Mouse (Mus musculus) heart, embryonic 12.5 days (tissue): ENCODE results near the gene Wscd2. TPM values are rescaled to one million over a fixed set of nuclear protein-coding genes. Genes with fewer than 3 reads are reported as not detected.
A peak's percentile ranks its signal among the peaks of the same experiment; 100 is the strongest.

ENCODE experiments used
- ATAC-seq: fragments of 200-750 bp; cut with Nextera tagmentation; 2 replicates; pipeline ENCODE4 v1.8.0; 2017; ENCODE audit warnings: moderate TSS enrichment, moderate library complexity; ENCODE audit not compliant: insufficient number of reproducible peaks, low FRiP score
- H3K27ac ChIP-seq: fragments of 300-500 bp; sonication (generic); 2 replicates; pipeline ENCODE4 v1.5.1; 2016; ENCODE audit warnings: mild to moderate bottlenecking, moderate library complexity; ENCODE audit not compliant: poor library complexity, severe bottlenecking
- H3K27me3 ChIP-seq: fragments of 300-500 bp; sonication (generic); replicated peaks from 2 replicates; pipeline ENCODE4 v1.6.1; 2016; ENCODE audit warnings: mild to moderate bottlenecking, moderate library complexity
- H3K36me3 ChIP-seq: fragments of 300-500 bp; sonication (generic); 2 replicates; pipeline ENCODE4 v1.6.1; 2016; ENCODE audit warnings: mild to moderate bottlenecking, moderate library complexity
- H3K4me1 ChIP-seq: fragments of 300-500 bp; sonication (generic); replicated peaks from 2 replicates; pipeline ENCODE4 v1.6.1; 2016; ENCODE audit warnings: mild to moderate bottlenecking
- H3K4me2 ChIP-seq: fragments of 300-500 bp; sonication (generic); 2 replicates; pipeline ENCODE4 v1.6.1; 2016; ENCODE audit warnings: mild to moderate bottlenecking, moderate library complexity
- H3K4me3 ChIP-seq: fragments of 300-500 bp; sonication (generic); 2 replicates; pipeline ENCODE4 v1.5.1; 2016; ENCODE audit warnings: mild to moderate bottlenecking
- H3K9ac ChIP-seq: fragments of 300-500 bp; sonication (generic); 2 replicates; pipeline ENCODE4 v1.6.1; 2016; ENCODE audit warnings: mild to moderate bottlenecking, moderate library complexity
- H3K9me3 ChIP-seq: fragments of 300-500 bp; sonication (generic); replicated peaks from 2 replicates; pipeline ENCODE4 v1.6.1; 2016; ENCODE audit warnings: mild to moderate bottlenecking, moderate library complexity
- WGBS: fragments of 180-500 bp; shearing (Covaris S2); methylation state at CpG from one replicate; pipeline ENCODE4 v1.1.7; 2016; 5-methylcytosine and 5-hydroxymethylcytosine counted together
- polyA plus RNA-seq: library from polyadenylated mRNA; unstranded; fragments of >200 nt; fragmentation: Nextera tagmentation; extraction: Ambion mirVana; gene quantifications from 2 replicates; pipeline ENCODE4 v1.2.1, GENCODE M21; 2016

Wscd2 gene
- polyA plus RNA-seq, 1 experiment from 2014 or later: 5.4 TPM

DNA sequence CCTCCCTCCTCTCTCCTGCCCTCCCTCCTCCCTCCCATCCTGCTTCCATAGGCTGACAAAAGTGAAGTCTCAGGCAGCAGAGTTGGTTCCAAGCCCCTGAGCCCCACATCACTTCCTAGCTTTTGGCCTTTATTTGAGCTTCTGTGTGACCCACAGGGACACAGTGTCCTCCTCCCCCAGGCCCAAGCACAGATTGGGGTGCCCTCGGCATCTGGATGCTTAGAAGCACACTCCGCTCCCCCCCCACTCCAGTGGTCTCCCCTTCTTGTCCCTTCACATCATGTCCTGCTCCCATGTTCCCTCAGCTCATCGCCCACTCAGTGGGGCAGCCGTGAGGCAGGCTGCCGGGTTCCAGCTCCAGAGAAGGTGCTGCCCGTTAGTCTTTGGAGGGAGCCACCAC, 121.0 kb downstream of the Wscd2 start:
- H3K9ac ChIP-seq: no peak overlapping the region
- 83% methylated on average over 6 of the region's 6 CpGs for WGBS
- H3K4me2 ChIP-seq: no peak overlapping the region
- no peak overlapping the region for H3K4me3 ChIP-seq
- no peaks in the 10 kb centered on the region for H3K9me3 ChIP-seq
- H3K36me3 ChIP-seq: no peaks in the 10 kb centered on the region; the same call in 1 of the 2 replicates
- peaks cover 16% of the 10 kb centered on the region for H3K4me1 ChIP-seq
- no peak for ATAC-seq
- no peak overlapping the region for H3K27ac ChIP-seq
- peaks cover 22% of the 10 kb centered on the region for H3K27me3 ChIP-seq

DNA sequence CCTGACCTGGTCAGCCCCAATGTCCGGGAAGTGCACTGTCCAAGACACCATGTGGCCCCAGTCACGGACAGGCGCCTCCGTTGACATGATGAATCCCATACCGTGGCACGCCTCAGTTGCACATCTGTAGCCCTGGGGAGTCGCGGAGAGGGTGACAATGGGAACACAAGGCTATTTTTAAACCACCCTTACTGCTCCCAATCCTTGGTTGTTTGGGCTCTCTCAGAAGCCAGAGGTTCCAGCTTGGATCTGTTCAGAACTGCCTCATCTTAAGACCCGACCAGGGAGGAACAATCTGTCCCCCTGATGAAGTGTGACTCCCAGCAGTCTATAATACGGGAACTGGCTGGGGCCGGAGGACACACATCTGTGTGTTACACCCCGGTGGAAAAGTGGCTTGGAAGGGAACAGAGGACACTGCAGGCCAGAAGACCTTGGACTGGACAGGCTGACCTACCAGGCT, 121.7 kb downstream of the Wscd2 start:
- Histone ChIP-seq H3K9me3 (no peaks in the 10 kb centered on the region), H3K4me3 (no peak overlapping the region), H3K4me2 (no peak overlapping the region), H3K9ac (no peak overlapping the region), H3K27me3 (peaks cover 23% of the 10 kb centered on the region), H3K27ac (no peak overlapping the region), H3K4me1 (peaks cover 16% of the 10 kb centered on the region), H3K36me3 (no peaks in the 10 kb centered on the region; the same call in 1 of the 2 replicates)
- no peak for ATAC-seq
- 57% methylated on average over 12 of the region's 12 CpGs for WGBS

DNA sequence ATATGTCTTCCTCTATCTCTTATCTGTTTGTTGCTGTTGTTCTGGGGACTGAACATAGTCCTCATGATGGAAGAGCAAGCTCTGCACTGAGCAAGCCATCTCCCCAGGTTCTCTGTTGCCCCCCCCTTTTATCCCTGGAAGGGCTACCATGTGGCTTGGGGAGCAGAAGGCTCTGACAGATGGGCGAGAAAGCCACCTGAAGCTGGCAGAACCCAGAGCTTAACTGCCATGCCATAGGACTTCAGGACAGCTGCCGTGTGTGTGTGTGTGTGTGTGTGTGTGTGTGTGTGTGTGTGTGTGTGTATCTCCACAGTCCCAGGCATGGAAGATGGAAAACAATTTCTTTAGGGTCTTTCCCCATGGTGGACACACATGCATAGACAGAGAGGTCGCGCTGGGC, 128.6 kb downstream of the Wscd2 start:
- H3K27me3 ChIP-seq: 0 out of 2 replicates have a peak, but pooled peaks cover 7% of the 10 kb centered on the region
- no peaks in the 10 kb centered on the region for H3K9me3 ChIP-seq
- H3K9ac ChIP-seq: no peak overlapping the region
- WGBS: 86% methylated on average over 4 of the region's 4 CpGs
- no peaks in the 10 kb centered on the region; the same call in 1 of the 2 replicates for H3K36me3 ChIP-seq
- no peak overlapping the region for H3K4me3 ChIP-seq
- no peak overlapping the region for H3K27ac ChIP-seq
- ATAC-seq: no peak
- no peak overlapping the region for H3K4me2 ChIP-seq
- H3K4me1 ChIP-seq: peaks cover 12% of the 10 kb centered on the region; the same call in 1 of the 2 replicates

DNA sequence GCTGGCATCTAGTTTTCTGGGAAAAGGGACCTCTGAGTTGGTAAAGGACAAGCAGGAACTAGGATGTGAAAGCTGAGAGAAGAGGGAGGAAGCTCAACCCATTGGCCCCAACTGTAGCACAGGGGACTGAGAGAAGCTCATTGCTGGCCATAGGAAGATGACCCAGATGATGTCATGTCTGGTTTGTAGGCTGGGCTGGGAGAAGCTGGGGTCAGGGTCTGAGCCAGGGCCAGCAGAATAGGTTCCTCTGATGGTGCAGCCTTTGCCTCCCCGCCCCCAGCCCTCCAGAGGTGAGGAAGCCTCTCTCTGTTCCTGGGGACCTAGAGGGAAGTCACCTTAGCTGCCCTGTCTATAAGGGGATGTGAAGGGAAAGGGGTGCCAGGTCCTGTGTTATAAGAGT, 129.0 kb downstream of the Wscd2 start:
- Histone ChIP-seq H3K4me3 (no peak overlapping the region), H3K27ac (no peak overlapping the region), H3K9ac (no peak overlapping the region), H3K4me2 (no peak overlapping the region), H3K27me3 (0 out of 2 replicates have a peak, but pooled peaks cover 11% of the 10 kb centered on the region), H3K4me1 (peaks cover 12% of the 10 kb centered on the region; the same call in 1 of the 2 replicates), H3K36me3 (no peaks in the 10 kb centered on the region; the same call in 1 of the 2 replicates), H3K9me3 (peaks cover under 1% of the 10 kb centered on the region; the same call in 1 of the 2 replicates)
- no peak for ATAC-seq
- 76% methylated on average over 1 of the region's 1 CpGs for whole genome bisulfite sequencing

- Histone ChIP-seq H3K4me2 (no peak overlapping the region), H3K9me3 (peaks cover 6% of the 10 kb centered on the region; the same call in 1 of the 2 replicates), H3K4me1 (peaks cover 12% of the 10 kb centered on the region; the same call in 1 of the 2 replicates), H3K27ac (no peak overlapping the region), H3K27me3 (0 out of 2 replicates have a peak, but pooled peaks cover 18% of the 10 kb centered on the region), H3K4me3 (no peak overlapping the region), H3K36me3 (no peaks in the 10 kb centered on the region), H3K9ac (no peak overlapping the region)
- no peak for ATAC-seq
- WGBS: 67% methylated on average over 16 of the region's 16 CpGs
These were observed 130.1 kb downstream of the Wscd2 start for GRCm38 (mm10) chr5:113620130-113620716.

GRCm38 (mm10) chr5:113620999-113621398, 130.9 kb downstream of the Wscd2 start:
- H3K4me2 ChIP-seq: no peak overlapping the region
- ATAC-seq: no peak
- 46% methylated on average over 7 of the region's 7 CpGs for WGBS

DNA sequence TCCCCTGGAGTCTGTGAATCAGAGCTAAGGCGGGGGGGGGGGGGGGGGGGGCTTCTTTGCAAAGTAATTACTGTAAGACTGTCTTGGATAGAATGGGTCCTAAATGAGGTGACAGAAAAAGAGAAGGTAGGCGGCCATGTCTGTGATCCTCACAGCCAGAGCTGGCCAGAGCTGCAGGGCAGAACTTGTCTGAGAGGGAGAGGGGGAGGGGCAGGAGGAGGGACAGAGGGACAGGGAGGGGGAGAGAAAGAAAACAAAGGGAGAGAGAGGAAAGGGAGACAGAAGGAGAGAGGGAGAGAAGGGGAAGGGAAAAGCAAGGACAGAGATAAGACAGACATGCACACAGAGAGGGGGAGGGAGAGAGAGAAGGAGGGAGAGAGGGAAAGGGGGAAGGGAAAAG, 132.9 kb downstream of the Wscd2 start:
- no peak overlapping the region for H3K9ac ChIP-seq
- H3K27ac ChIP-seq: no peak overlapping the region
- H3K4me3 ChIP-seq: no peak overlapping the region
- peaks cover 32% of the 10 kb centered on the region for H3K4me1 ChIP-seq
- no peaks in the 10 kb centered on the region for H3K36me3 ChIP-seq
- WGBS: 17% methylated on average over 2 of the region's 2 CpGs
- ATAC-seq: no peak
- 0 out of 2 replicates have a peak, but pooled peaks cover 20% of the 10 kb centered on the region for H3K27me3 ChIP-seq
- H3K9me3 ChIP-seq: peaks cover 6% of the 10 kb centered on the region; the same call in 1 of the 2 replicates
- H3K4me2 ChIP-seq: no peak overlapping the region

More at GRCm38 (mm10) chr5:113620999-113621398, 130.9 kb downstream of the Wscd2 start:
- no peak overlapping the region for H3K27ac ChIP-seq
- H3K4me3 ChIP-seq: no peak overlapping the region
- H3K36me3 ChIP-seq: no peaks in the 10 kb centered on the region
- H3K4me1 ChIP-seq: peaks cover 12% of the 10 kb centered on the region; the same call in 1 of the 2 replicates
- H3K9me3 ChIP-seq: peaks cover 6% of the 10 kb centered on the region; the same call in 1 of the 2 replicates
- H3K9ac ChIP-seq: no peak overlapping the region
- 0 out of 2 replicates have a peak, but pooled peaks cover 23% of the 10 kb centered on the region for H3K27me3 ChIP-seq

GRCm38 (mm10) chr5:113625068-113625467, 134.9 kb downstream of the Wscd2 start:
- 85% methylated on average over 4 of the region's 4 CpGs for WGBS
- peaks cover 43% of the 10 kb centered on the region for H3K4me1 ChIP-seq
- H3K27ac ChIP-seq: no peak overlapping the region
- H3K27me3 ChIP-seq: peaks cover 16% of the 10 kb centered on the region; the same call in 1 of the 2 replicates
- H3K36me3 ChIP-seq: no peaks in the 10 kb centered on the region
- H3K4me2 ChIP-seq: no peak overlapping the region
- ATAC-seq: no peak
- H3K9ac ChIP-seq: no peak overlapping the region
- no peak overlapping the region for H3K4me3 ChIP-seq
- H3K9me3 ChIP-seq: peaks cover 6% of the 10 kb centered on the region; the same call in 1 of the 2 replicates

DNA sequence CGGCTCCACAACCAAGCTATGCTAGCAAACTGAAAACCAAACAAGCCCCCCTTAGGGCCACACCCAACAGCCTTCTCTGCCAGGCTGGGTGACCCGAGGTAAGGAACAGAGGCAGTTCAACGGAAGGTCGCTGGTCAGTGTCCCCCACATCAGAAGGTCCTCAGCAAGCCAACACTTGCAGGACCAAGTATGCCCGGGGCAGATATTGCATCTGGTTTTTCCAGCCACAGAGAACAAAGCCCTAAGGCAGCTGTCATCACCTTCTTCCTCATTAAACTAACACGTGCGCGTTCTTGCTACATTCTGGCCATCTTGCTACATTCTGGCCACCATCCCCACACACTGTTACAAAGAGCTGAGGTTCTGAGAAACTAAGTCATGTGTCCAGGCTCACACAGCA, 136.2 kb downstream of the Wscd2 start:
- H3K9ac ChIP-seq: no peak overlapping the region
- peaks cover 16% of the 10 kb centered on the region; the same call in 1 of the 2 replicates for H3K27me3 ChIP-seq
- H3K9me3 ChIP-seq: peaks cover 6% of the 10 kb centered on the region; the same call in 1 of the 2 replicates
- H3K4me1 ChIP-seq: peaks cover 48% of the 10 kb centered on the region
- H3K4me3 ChIP-seq: no peak overlapping the region
- no peak overlapping the region for H3K27ac ChIP-seq
- no peak overlapping the region for H3K4me2 ChIP-seq
- ATAC-seq: no peak
- no peaks in the 10 kb centered on the region for H3K36me3 ChIP-seq
- 43% methylated on average over 8 of the region's 8 CpGs for WGBS

DNA sequence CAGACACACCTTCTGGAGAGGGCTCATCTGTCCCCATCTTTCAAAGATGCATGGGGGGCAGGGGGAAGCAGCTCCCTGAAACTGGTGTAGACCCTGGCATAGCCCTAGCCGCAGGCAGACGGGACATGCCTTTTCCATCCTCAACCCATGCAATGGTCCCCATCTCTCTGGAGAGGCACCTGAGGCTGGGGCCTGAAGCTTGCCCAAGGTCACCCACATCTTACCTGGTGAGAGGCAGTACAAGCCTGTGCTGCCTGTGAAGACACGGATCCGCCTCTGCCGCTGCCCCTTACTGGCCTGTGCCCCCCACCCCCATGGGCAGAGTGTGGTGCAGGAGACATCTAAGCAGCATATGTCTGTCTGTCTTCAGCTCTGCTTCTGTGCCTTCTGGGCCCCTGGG, 136.9 kb downstream of the Wscd2 start:
- 65% methylated on average over 5 of the region's 5 CpGs for WGBS
- Histone ChIP-seq H3K9me3 (peaks cover 6% of the 10 kb centered on the region; the same call in 1 of the 2 replicates), H3K4me2 (no peak overlapping the region), H3K4me3 (no peak overlapping the region), H3K4me1 (peaks cover 48% of the 10 kb centered on the region), H3K27ac (no peak overlapping the region), H3K27me3 (peaks cover 21% of the 10 kb centered on the region), H3K36me3 (no peaks in the 10 kb centered on the region), H3K9ac (no peak overlapping the region)
- no peak for ATAC-seq

GRCm38 (mm10) chr5:113627820-113628437, 137.8 kb downstream of the Wscd2 start:
- Histone ChIP-seq H3K27ac (no peak overlapping the region), H3K9ac (no peak overlapping the region), H3K4me2 (no peak overlapping the region), H3K9me3 (peaks cover 6% of the 10 kb centered on the region; the same call in 1 of the 2 replicates), H3K27me3 (peaks cover 24% of the 10 kb centered on the region), H3K4me3 (no peak overlapping the region), H3K4me1 (peaks cover 48% of the 10 kb centered on the region), H3K36me3 (no peaks in the 10 kb centered on the region)
- WGBS: 18% methylated on average over 11 of the region's 11 CpGs
- ATAC-seq: 0 out of 2 replicates have a peak, but pooled peaks have one; percentile 30
